Mouse (Mus musculus): ENCODE results near the gene Ndufaf7. TPM values are rescaled to one million over a fixed set of nuclear protein-coding genes. Genes with fewer than 3 reads are reported as not detected.

Gene Ndufaf7
- 60.5 and 65.5 TPM in 2 replicates for polyA plus RNA-seq (2015; fragmentation: Nextera tagmentation; extraction: Ambion mirVana)

DNA sequence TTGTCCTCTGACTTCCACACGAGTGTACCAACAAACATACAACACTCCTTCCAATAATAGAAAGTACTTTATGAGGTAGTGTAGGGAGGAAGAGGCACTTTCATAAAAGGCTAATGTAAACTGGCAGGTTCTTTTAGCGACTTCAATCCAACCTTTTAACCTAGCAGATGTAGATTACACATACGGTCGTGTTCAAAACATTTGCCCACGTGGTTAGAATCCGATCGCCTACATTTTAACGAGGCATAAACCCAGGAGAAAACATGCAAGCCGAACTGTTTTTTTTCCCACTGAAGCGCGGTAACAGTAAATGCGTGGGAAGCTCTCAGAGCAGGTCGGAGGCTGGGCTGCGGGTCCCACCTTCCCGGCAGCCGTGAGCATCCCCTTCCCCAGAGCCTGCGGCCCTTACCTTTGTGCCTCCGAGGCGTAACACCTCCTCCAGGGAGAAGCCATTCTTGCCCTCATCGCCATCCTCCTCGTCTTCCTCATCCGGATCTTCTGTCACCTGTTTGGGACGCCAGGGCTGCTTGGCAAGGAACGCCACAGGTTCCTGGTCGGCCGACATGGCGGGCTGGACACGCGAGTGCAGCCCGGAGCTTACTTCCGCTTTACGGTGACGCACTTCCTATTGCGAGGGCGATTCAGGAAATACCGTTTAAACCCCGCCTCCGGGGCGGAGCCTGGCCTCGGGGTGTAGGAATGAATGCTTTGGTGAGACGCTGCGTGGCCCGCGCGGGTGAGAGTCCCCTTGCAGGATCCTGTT is at the start of gene Ndufaf7, which contains the start of gene Cebpz:
Ndufaf7 (plus strand) TSS at position 671 of the 763 bp plus-strand sequence.
Cebpz (minus strand) TSS at position 601 of the 763 bp plus-strand sequence.
- Histone ChIP-seq H3K9me3 (no peaks in the 10 kb centered on the region), H3K36me3 (peaks cover 46% of the 10 kb centered on the region), H3K4me2 (peak within 1 kb of the TSS; percentile 81), H3K9ac (peak within 1 kb of the TSS; percentile 85), H3K4me3 (peak within 1 kb of the TSS; percentile 93), H3K4me1 (peaks cover 19% of the 10 kb centered on the region), H3K27me3 (no peaks in the 10 kb centered on the region), H3K27ac (peak within 1 kb of the TSS; percentile 39; the same call in 1 of the 2 replicates)
- ATAC-seq (ENCODE audit: insufficient number of reproducible peaks, insufficient read depth, low FRiP score, low TSS enrichment, low read depth): peak; percentile 96
- under 1% methylated on average over 45 of the region's 45 CpGs for WGBS

DNA sequence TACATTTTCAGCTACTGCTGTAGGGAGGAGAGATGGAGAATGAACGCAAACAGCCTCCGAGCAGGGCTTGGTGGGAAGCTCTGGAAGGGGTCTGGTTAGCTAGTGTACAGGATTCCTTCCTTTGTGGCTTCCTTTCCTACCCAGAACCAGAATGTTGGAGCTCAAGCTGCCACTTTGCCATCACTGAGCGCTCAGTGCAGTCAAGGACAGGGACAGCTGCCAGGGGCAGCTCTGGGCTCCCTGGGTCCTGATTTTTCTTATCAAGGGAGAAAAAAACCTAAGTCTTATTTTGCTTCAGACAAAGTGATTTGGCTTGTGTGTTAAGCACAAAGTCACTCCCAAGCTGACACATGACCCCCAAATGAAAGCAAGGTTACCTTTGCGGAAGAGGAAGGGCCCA is 48.4 kb upstream of the Ndufaf7 start:
- 85% methylated on average over 4 of the region's 4 CpGs for WGBS
- H3K4me2 ChIP-seq: no peak overlapping the region
- no peak overlapping the region for H3K9ac ChIP-seq
- no peaks in the 10 kb centered on the region for H3K9me3 ChIP-seq
- ATAC-seq (ENCODE audit: insufficient number of reproducible peaks, insufficient read depth, low FRiP score, low TSS enrichment, low read depth): no peak
- H3K36me3 ChIP-seq: no peaks in the 10 kb centered on the region
- H3K4me1 ChIP-seq: no peaks in the 10 kb centered on the region
- H3K27me3 ChIP-seq: no peaks in the 10 kb centered on the region
- no peak overlapping the region for H3K27ac ChIP-seq
- H3K4me3 ChIP-seq: no peak overlapping the region

DNA sequence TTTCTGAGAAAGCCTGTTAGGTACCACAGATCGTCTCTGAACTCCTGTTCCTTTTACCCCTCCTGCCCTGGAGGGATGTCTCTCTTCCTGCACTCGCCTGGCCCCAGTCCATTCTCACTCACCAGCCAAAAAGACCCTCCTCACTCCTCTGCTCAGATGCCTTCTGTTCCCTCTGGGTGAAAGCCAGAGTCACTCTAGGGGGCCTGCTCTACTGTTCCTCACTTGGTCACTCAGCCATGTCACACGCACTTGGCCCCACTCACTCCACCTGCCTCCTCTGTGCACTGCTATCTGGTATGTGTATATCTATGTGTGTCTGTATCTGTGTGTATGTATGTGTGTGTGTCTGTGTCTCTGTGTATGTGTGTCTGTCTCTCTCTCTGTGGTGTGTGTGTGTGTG is 47.8 kb upstream of the Ndufaf7 start:
- Histone ChIP-seq H3K27me3 (no peaks in the 10 kb centered on the region), H3K4me1 (no peaks in the 10 kb centered on the region), H3K4me2 (no peak overlapping the region), H3K9me3 (no peaks in the 10 kb centered on the region), H3K27ac (no peak overlapping the region), H3K36me3 (no peaks in the 10 kb centered on the region), H3K9ac (no peak overlapping the region), H3K4me3 (no peak overlapping the region)
- ATAC-seq (ENCODE audit: insufficient number of reproducible peaks, insufficient read depth, low FRiP score, low TSS enrichment, low read depth): no peak
- WGBS: 26% methylated on average over 3 of the region's 3 CpGs

DNA sequence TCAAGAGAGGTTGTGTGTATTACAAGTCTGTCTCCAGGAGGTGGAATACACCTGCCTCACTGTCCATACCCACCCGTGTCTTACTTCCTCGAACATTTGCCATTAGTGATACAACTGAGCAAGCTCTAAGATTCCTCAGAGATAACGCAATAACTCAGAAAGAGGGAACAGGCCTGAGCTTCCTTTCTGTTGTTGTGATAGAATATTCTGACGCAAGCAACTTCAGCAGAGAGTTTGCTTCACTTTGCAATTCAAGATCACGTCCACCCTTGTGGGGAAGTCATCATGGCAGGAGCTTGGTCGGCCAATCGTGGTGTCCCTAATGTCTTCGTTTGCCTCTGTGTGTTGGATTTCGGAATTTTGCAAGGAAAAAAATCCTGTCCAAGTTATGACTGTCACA is 45.9 kb upstream of the Ndufaf7 start:
- Histone ChIP-seq H3K9me3 (no peaks in the 10 kb centered on the region), H3K9ac (no peak overlapping the region), H3K4me3 (no peak overlapping the region), H3K4me2 (no peak overlapping the region), H3K27me3 (no peaks in the 10 kb centered on the region), H3K4me1 (peaks cover 10% of the 10 kb centered on the region; the same call in 1 of the 2 replicates), H3K27ac (no peak overlapping the region), H3K36me3 (no peaks in the 10 kb centered on the region)
- WGBS: 80% methylated on average over 9 of the region's 9 CpGs
- ATAC-seq (ENCODE audit: insufficient number of reproducible peaks, insufficient read depth, low FRiP score, low TSS enrichment, low read depth): no peak

DNA sequence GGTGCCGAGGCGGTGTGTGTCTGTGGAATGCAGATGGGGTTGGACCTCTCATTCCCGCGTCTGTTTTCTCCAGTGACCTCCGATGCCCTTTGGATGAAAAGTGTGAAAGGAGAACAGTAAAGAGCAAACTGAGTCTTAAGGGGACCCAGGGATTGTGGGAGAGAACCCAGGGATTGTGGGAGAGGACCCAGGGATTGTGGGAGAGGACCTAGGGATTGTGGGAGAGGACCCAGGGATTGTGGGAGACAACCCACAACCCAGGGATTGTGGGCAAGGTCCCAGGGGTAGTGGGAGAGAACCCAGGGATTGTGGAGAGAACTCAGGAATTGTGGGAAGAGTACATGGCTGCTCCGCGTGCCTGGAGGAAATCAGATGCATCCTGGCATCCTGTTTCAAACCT is 41.9 kb upstream of the Ndufaf7 start:
- Histone ChIP-seq H3K4me1 (peaks cover 10% of the 10 kb centered on the region; the same call in 1 of the 2 replicates), H3K4me2 (peak overlapping the region; percentile 54), H3K4me3 (peak overlapping the region; percentile 25; the same call in 1 of the 2 replicates), H3K9me3 (no peaks in the 10 kb centered on the region), H3K36me3 (no peaks in the 10 kb centered on the region), H3K27ac (peak overlapping the region; percentile 64; the same call in 1 of the 2 replicates), H3K27me3 (no peaks in the 10 kb centered on the region; the same call in 1 of the 2 replicates), H3K9ac (peak overlapping the region; percentile 37; the same call in 1 of the 2 replicates)
- WGBS: 74% methylated on average over 7 of the region's 7 CpGs
- ATAC-seq (ENCODE audit: insufficient number of reproducible peaks, insufficient read depth, low FRiP score, low TSS enrichment, low read depth): no peak

DNA sequence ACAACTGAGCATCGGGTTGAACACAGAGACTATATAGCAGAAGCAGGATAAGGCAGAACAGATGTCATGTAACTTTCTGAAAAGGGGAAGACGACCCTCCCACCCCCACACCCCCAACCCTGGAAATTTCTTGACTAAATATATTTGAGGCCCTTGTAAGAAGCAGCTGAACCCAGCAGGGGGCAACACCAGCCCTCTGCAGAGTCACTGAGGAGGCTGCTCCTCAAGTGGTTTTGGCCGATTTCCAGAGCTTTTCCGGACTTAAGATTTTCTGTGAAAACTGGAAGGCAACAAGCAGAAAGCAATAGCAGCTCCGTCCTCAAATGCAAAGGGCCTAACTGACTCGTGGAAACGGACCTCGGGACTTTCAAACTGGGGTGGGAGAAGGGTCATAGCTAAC is 41.5 kb upstream of the Ndufaf7 start:
- peaks cover 10% of the 10 kb centered on the region; the same call in 1 of the 2 replicates for H3K4me1 ChIP-seq
- WGBS: 14% methylated on average over 8 of the region's 8 CpGs
- peak overlapping the region; percentile 54 for H3K4me2 ChIP-seq
- H3K9me3 ChIP-seq: no peaks in the 10 kb centered on the region
- no peaks in the 10 kb centered on the region; the same call in 1 of the 2 replicates for H3K27me3 ChIP-seq
- peak overlapping the region; percentile 25 for H3K4me3 ChIP-seq
- H3K9ac ChIP-seq: peak overlapping the region; percentile 37; the same call in 1 of the 2 replicates
- ATAC-seq (ENCODE audit: insufficient number of reproducible peaks, insufficient read depth, low FRiP score, low TSS enrichment, low read depth): peak; percentile 33; the same call in 1 of the 2 replicates
- H3K27ac ChIP-seq: peak overlapping the region; percentile 64; the same call in 1 of the 2 replicates
- no peaks in the 10 kb centered on the region for H3K36me3 ChIP-seq

DNA sequence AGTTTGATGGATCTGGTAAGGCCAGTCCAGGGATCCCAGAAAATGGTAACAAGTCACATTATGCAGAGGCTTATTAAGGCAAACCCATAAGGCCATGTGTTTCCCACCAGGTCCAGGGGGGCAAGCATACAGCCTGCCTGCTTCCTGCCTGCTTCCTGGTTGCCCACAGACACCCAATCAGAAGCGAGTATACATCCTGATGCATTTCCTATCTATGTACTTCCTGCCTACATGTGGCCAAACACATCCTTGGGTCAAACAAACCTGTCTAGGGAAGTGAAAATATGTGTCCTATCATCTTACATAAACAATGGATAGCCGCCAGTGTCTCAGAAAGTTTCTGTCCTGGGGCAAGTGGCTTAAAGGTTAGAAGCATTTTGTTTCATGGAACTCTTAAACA is 33.8 kb upstream of the Ndufaf7 start:
- no peaks in the 10 kb centered on the region for H3K4me1 ChIP-seq
- WGBS: 78% methylated on average over 2 of the region's 2 CpGs

DNA sequence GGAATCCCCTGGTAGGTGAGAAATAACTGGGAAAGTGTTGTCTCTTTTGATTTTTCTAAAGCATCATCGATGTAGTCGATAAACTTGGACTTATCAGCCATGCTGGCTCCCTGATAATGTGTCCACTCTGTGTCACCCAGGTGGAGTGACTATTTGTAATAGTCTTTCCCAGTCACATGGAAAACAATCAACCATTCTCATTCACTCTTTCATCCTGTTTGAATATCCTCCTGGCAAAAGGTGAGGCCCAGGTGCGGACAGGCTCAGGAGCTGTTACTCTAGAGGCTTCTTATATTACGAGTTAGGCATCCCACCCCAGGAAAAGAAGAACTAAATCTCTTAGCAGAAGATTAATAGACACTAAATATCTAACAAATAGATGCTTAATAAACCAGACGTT is 30.0 kb upstream of the Ndufaf7 start, which contains the start of gene Sult6b1:
Sult6b1 (minus strand) TSS at position 101 of the 400 bp plus-strand sequence.
- no peak within 1 kb of the TSS for H3K4me3 ChIP-seq
- H3K4me2 ChIP-seq: no peak within 1 kb of the TSS
- no peak within 1 kb of the TSS for H3K27ac ChIP-seq
- no peak for ATAC-seq (ENCODE audit: insufficient number of reproducible peaks, insufficient read depth, low FRiP score, low TSS enrichment, low read depth)
- H3K9ac ChIP-seq: no peak within 1 kb of the TSS
- H3K9me3 ChIP-seq: no peaks in the 10 kb centered on the region
- no peaks in the 10 kb centered on the region for H3K27me3 ChIP-seq
- WGBS: 82% methylated on average over 5 of the region's 5 CpGs
- no peaks in the 10 kb centered on the region for H3K4me1 ChIP-seq
- H3K36me3 ChIP-seq: no peaks in the 10 kb centered on the region

More for the DNA sequence above, 33.8 kb upstream of the Ndufaf7 start:
- Histone ChIP-seq H3K27me3 (no peaks in the 10 kb centered on the region; the same call in 1 of the 2 replicates), H3K36me3 (no peaks in the 10 kb centered on the region), H3K9ac (no peak overlapping the region), H3K4me2 (no peak overlapping the region), H3K27ac (no peak overlapping the region), H3K4me3 (no peak overlapping the region), H3K9me3 (no peaks in the 10 kb centered on the region)
- no peak for ATAC-seq (ENCODE audit: insufficient number of reproducible peaks, insufficient read depth, low FRiP score, low TSS enrichment, low read depth)

DNA sequence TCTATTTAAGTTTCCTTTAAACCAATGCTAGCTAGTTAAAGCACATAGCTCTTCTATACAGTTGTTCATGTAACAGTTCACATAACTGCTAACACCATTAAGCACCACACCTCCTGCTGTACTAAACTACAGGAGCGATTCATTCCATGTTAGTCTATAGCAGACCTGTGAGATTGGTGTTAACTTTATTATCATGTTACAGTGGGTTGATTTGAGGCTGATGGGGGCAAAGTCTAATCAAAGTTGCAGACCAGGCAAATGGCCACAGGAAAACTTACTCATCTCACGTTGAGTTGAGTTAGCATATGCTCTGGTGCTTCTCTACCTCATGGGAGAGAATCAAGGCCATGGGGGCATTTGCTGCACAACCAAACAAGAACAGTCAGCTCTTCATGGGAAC is 27.6 kb upstream of the Ndufaf7 start:
- WGBS: 73% methylated on average over 2 of the region's 2 CpGs

DNA sequence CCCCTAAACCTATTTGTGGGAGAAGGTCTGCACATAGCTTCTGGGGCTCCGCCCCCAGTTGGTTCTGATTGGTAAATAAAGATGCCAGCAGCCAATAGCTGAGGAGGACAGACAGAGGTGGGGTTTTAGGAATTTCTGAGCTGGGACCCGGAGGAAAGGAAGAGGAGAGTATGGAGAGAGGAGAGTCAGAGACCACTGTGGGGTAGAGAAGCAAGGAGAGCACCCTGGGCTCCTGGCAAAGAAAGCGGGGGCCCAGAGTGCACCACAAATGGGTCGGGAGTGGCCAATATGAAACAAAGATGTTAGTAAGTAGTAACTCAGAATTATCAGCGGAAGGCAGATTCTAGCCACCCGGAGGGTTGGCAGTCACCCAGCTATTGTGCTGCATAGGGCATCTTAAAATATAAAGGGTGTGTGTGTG is 24.1 kb upstream of the Ndufaf7 start:
- peak overlapping the region; percentile 37; the same call in 1 of the 2 replicates for H3K9ac ChIP-seq
- H3K4me1 ChIP-seq: peaks cover 12% of the 10 kb centered on the region
- peak overlapping the region; percentile 38 for H3K4me3 ChIP-seq
- no peak for ATAC-seq (ENCODE audit: insufficient number of reproducible peaks, insufficient read depth, low FRiP score, low TSS enrichment, low read depth)
- 27% methylated on average over 6 of the region's 6 CpGs for WGBS
- H3K36me3 ChIP-seq: no peaks in the 10 kb centered on the region
- no peaks in the 10 kb centered on the region for H3K9me3 ChIP-seq
- peak overlapping the region; percentile 53 for H3K4me2 ChIP-seq
- H3K27ac ChIP-seq: no peak overlapping the region
- no peaks in the 10 kb centered on the region for H3K27me3 ChIP-seq

More for the DNA sequence above, 27.6 kb upstream of the Ndufaf7 start:
- Histone ChIP-seq H3K4me1 (no peaks in the 10 kb centered on the region), H3K27me3 (no peaks in the 10 kb centered on the region), H3K4me2 (no peak overlapping the region), H3K27ac (no peak overlapping the region), H3K9ac (no peak overlapping the region), H3K36me3 (no peaks in the 10 kb centered on the region), H3K4me3 (no peak overlapping the region), H3K9me3 (no peaks in the 10 kb centered on the region)
- no peak for ATAC-seq (ENCODE audit: insufficient number of reproducible peaks, insufficient read depth, low FRiP score, low TSS enrichment, low read depth)

DNA sequence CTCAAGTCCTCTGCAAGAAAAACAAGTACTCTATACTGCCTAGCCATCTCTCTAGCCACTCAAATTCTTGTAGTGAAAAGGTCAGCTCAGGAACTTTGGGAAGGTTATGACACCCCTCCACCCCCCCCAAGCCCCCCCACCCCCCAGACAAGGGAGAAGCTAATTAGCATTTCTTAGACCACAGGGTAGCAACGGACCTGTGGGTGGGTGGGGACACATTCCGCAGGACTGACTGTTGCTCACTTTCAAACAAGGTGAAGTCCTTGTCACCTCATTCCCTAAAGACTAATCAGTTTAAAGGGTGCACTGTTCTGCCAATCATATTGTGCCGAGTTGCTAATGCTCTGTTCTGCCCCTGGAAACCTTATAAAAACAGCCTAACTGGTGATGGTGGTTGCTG is 23.0 kb upstream of the Ndufaf7 start:
- H3K27me3 ChIP-seq: no peaks in the 10 kb centered on the region
- no peak overlapping the region for H3K4me2 ChIP-seq
- 79% methylated on average over 3 of the region's 3 CpGs for WGBS
- ATAC-seq (ENCODE audit: insufficient number of reproducible peaks, insufficient read depth, low FRiP score, low TSS enrichment, low read depth): no peak
- H3K36me3 ChIP-seq: peaks cover 6% of the 10 kb centered on the region
- no peaks in the 10 kb centered on the region for H3K9me3 ChIP-seq
- peaks cover 16% of the 10 kb centered on the region for H3K4me1 ChIP-seq
- H3K4me3 ChIP-seq: no peak overlapping the region
- no peak overlapping the region for H3K9ac ChIP-seq
- no peak overlapping the region for H3K27ac ChIP-seq

DNA sequence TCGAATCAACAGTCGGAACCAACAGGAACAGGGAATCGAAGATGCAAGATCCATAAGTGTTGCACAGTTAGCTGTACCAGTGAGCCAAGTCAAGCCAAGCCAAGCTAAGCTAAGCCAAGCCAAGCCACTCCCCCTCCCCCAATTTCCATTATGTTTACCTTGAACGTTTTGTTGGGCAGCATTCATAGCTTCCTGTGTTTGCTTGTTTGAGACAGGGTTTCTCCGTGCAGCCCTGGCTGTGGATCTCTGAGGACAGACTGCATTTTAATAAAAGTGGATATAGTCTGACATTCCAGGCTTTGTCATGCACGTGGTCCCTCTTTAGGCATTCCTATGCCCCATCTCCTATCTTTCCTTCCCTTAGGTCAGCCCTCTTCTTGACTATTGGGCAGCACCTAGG is 21.2 kb upstream of the Ndufaf7 start:
- H3K4me3 ChIP-seq: peak overlapping the region; percentile 70
- H3K9me3 ChIP-seq: no peaks in the 10 kb centered on the region
- WGBS: 53% methylated on average over 6 of the region's 6 CpGs
- peak overlapping the region; percentile 64 for H3K4me2 ChIP-seq
- H3K27ac ChIP-seq: peak overlapping the region; percentile 87; the same call in 1 of the 2 replicates
- H3K9ac ChIP-seq: peak overlapping the region; percentile 87
- no peaks in the 10 kb centered on the region for H3K27me3 ChIP-seq
- peaks cover 23% of the 10 kb centered on the region for H3K36me3 ChIP-seq
- no peak for ATAC-seq (ENCODE audit: insufficient number of reproducible peaks, insufficient read depth, low FRiP score, low TSS enrichment, low read depth)
- peaks cover 16% of the 10 kb centered on the region for H3K4me1 ChIP-seq
